Mouse (Mus musculus) myocyte (in vitro differentiated cells): ENCODE data around the gene Kifc3.

Source experiments
- CEBPB ChIP-seq: IDR thresholded peaks from 2 replicates; pipeline ENCODE4 v1.6.1; 2011; ENCODE audit warnings: mild to moderate bottlenecking, moderate library complexity; ENCODE audit not compliant: poor library complexity, insufficient read depth, severe bottlenecking
- E2F4 ChIP-seq: IDR thresholded peaks from one replicate; pipeline ENCODE4 v1.6.1; 2011; ENCODE audit warnings: mild to moderate bottlenecking, control low read depth, moderate library complexity; ENCODE audit not compliant: insufficient read depth
- MAX ChIP-seq: IDR thresholded peaks from one replicate; pipeline ENCODE4 v1.6.1; 2011; ENCODE audit warnings: low read depth, mild to moderate bottlenecking, control low read depth
- MYOD1 ChIP-seq, 3 experiments: IDR thresholded peaks; one replicate each; pipeline ENCODE4 v1.6.1; 2011; ENCODE audit warnings: control low read depth in 2 of 3, low read depth in 2 of 3, mild to moderate bottlenecking in 2 of 3, moderate library complexity in 1 of 3; ENCODE audit not compliant: insufficient read length in 2 of 3, control insufficient read depth in 1 of 3
- POLR2A ChIP-seq: IDR thresholded peaks from one replicate; pipeline ENCODE4 v1.6.1; 2011; ENCODE audit warnings: low read depth, mild to moderate bottlenecking, control low read depth, moderate library complexity; ENCODE audit not compliant: insufficient read length
- POLR2AphosphoS2 ChIP-seq: IDR thresholded peaks from one replicate; pipeline ENCODE4 v1.6.1; 2011; ENCODE audit warnings: low read depth, control low read depth; ENCODE audit not compliant: insufficient read length
- TCF12 ChIP-seq: IDR thresholded peaks from one replicate; pipeline ENCODE4 v1.6.1; 2011; ENCODE audit warnings: mild to moderate bottlenecking, control low read depth; ENCODE audit not compliant: poor library complexity, insufficient read depth, severe bottlenecking
- TCF3 ChIP-seq: IDR thresholded peaks from one replicate; pipeline ENCODE4 v1.6.1; 2011; ENCODE audit warnings: low read depth, control low read depth; ENCODE audit not compliant: insufficient read length
- USF1 ChIP-seq: IDR thresholded peaks from one replicate; pipeline ENCODE4 v1.6.1; 2011; ENCODE audit warnings: low read depth, mild to moderate bottlenecking, control low read depth, moderate library complexity

- no peak for TF ChIP-seq TCF3
- TF ChIP-seq CEBPB, result no peak
- TF ChIP-seq POLR2AphosphoS2, result no peak
- no peak for TF ChIP-seq TCF12
- TF ChIP-seq E2F4, result no peak
- no peak for TF ChIP-seq POLR2A
- TF ChIP-seq MAX, result no peak
- TF ChIP-seq MYOD1 (IDR thresholded peaks at IDR 0.05; ENCODE audit: control insufficient read depth in 1 of 3, insufficient read length in 2 of 3, low read depth in 2 of 3), result no peak
- TF ChIP-seq USF1, result no peak
These were observed 34.9 kb downstream of the Kifc3 start for GRCm38 (mm10) chr8:95167726-95168125.
